Mouse (Mus musculus) G1E-ER4 (cell line): ENCODE measurements around the gene Phf19. TPM values are rescaled to one million over a fixed set of nuclear protein-coding genes. Genes with fewer than 3 reads are reported as not detected.

ENCODE experiments used
- GATA1 ChIP-seq: IDR thresholded peaks from one replicate; pipeline ENCODE4 v1.8.0; 2012; ENCODE audit warnings: low read length, inconsistent platforms
- polyA plus RNA-seq: library from polyadenylated mRNA; stranded (reverse); fragments of >175 nt; gene quantifications from 2 replicates; pipeline ENCODE4 v1.2.3, GENCODE M21; 2012

Phf19 gene
- polyA plus RNA-seq, 1 experiment: not detected

GRCm38 (mm10) chr2:34906861-34907604 is 6.8 kb downstream of the Phf19 start:
- TF ChIP-seq GATA1: no peak

GRCm38 (mm10) chr2:34906426-34906825 is 7.4 kb downstream of the Phf19 start:
- no peak for TF ChIP-seq GATA1

- no peak for TF ChIP-seq GATA1
Measured at GRCm38 (mm10) chr2:34904849-34905542, 8.8 kb downstream of the Phf19 start.

- no peak for TF ChIP-seq GATA1
Measured at GRCm38 (mm10) chr2:34903652-34904405, 10.0 kb downstream of the Phf19 start.

- TF ChIP-seq GATA1: no peak
Measured at GRCm38 (mm10) chr2:34903191-34903590, 10.6 kb downstream of the Phf19 start.

GRCm38 (mm10) chr2:34902731-34903130 is 11.1 kb downstream of the Phf19 start:
- TF ChIP-seq GATA1: no peak

GRCm38 (mm10) chr2:34901726-34902125 is 12.1 kb downstream of the Phf19 start:
- no peak for TF ChIP-seq GATA1

GRCm38 (mm10) chr2:34900412-34900811 is 13.4 kb downstream of the Phf19 start:
- TF ChIP-seq GATA1: no peak

- TF ChIP-seq GATA1: no peak
Measured at GRCm38 (mm10) chr2:34899682-34900081, 14.1 kb downstream of the Phf19 start.

- TF ChIP-seq GATA1: no peak
Measured at GRCm38 (mm10) chr2:34897820-34898219, 16.0 kb downstream of the Phf19 start.

GRCm38 (mm10) chr2:34896821-34897460 is 16.9 kb downstream of the Phf19 start:
- TF ChIP-seq GATA1: no peak

GRCm38 (mm10) chr2:34895503-34896113 is 18.2 kb downstream of the Phf19 start:
- no peak for TF ChIP-seq GATA1

GRCm38 (mm10) chr2:34893950-34894349 is 19.9 kb downstream of the Phf19 start:
- no peak for TF ChIP-seq GATA1

- no peak for TF ChIP-seq GATA1
Measured at GRCm38 (mm10) chr2:34884186-34884585, 29.6 kb downstream of the Phf19 start.

- no peak for TF ChIP-seq GATA1
Measured at GRCm38 (mm10) chr2:34883190-34883589, 30.6 kb downstream of the Phf19 start.
